Comparison of ENCODE assay signal across 8 mouse cellular contexts in the genomic region with DNA sequence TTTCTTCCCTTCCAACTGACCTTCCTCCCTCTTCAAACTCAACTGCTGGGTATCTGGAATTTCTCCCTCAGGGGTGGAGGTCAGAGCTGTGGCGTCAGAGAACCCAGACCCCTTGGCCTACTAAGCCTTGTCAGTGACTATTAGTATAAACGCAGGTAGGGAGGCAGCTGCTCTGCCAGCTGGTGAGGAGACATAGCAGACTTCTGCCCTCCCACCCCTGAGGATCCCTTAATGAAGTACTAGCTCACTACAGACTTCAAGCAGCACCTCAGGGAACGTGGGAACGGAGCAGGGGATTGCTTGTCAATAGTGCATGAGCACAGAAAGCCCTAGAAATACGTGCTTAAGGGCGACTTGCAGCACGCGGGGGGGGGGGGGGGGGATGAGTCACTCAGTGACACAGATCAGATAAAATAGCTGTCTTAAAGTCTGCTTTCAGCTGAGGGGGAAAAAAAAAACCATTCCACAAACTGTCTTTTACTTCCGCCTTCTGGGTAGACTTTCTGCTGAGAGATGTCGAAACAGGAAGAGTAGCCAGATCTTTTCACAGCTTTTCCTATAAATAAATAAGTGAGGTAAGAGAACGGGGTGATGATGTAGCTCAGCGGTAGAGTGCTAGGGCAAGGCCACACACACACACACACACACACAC.
DNase-seq lines count a peak whose midpoint lies in the region; ATAC-seq and TF ChIP-seq lines count a peak whose summit lies in the region.

No protein-coding gene starts in this region.

- no peaks in the 10 kb centered on the region for H3K36me3 ChIP-seq in CH12.LX (replicated peaks in 1 of 2; ENCODE audit: control insufficient read depth in 1 of 2, insufficient read depth in 1 of 2, low read length in 1 of 2)
- H3K36me3 ChIP-seq in liver, embryonic 13.5 days, result no peaks in the 10 kb centered on the region
- no peaks in the 10 kb centered on the region for H3K36me3 ChIP-seq in stomach, embryonic 16.5 days (ENCODE audit: control insufficient read depth, insufficient read depth, low read length)

- TF ChIP-seq RAD21 in CH12.LX (IDR thresholded peaks at IDR 0.05; ENCODE audit: low read depth, low read length), result no peak

- 0 out of 2 replicates have a peak, but pooled peaks have one; percentile 20 for ATAC-seq in liver, embryonic 13.5 days (ENCODE audit: low read depth)
- peak; percentile 44; the same call in 1 of the 2 replicates for ATAC-seq in stomach, embryonic 16.5 days (ENCODE audit: insufficient read depth, low FRiP score)
- no peak for ATAC-seq in erythroblast, adult 5-6 weeks (replicated peaks; ENCODE audit: low FRiP score, poor library complexity, severe bottlenecking)

- dilution Hi-C loops in CH12.LX (cut with MboI; ENCODE audit: extremely low pct_ligation_motif_present, extremely low pct_unique_long_range_greater_than_20kb, low sequenced_read_pairs), result no loop called here

- no peak overlapping the region for H3K9ac ChIP-seq in CH12.LX (ENCODE audit: insufficient read depth, low read depth)
- H3K9ac ChIP-seq in liver, embryonic 13.5 days, result no peak overlapping the region
- no peak overlapping the region for H3K9ac ChIP-seq in stomach, embryonic 16.5 days (ENCODE audit: low read length)

- TF ChIP-seq POLR2A in CH12.LX (IDR thresholded peaks at IDR 0.05; ENCODE audit: low read depth, low read length), result no peak

- H3K4me2 ChIP-seq in CH12.LX (ENCODE audit: insufficient read depth, low read depth, poor library complexity, severe bottlenecking), result no peak overlapping the region
- peak overlapping the region; percentile 19; the same call in 1 of the 2 replicates for H3K4me2 ChIP-seq in liver, embryonic 13.5 days
- peak overlapping the region; percentile 16 for H3K4me2 ChIP-seq in stomach, embryonic 16.5 days (ENCODE audit: low read depth, low read length)

- no peaks in the 10 kb centered on the region for H3K27me3 ChIP-seq in CH12.LX (replicated peaks)
- H3K27me3 ChIP-seq in liver, embryonic 13.5 days, result no peaks in the 10 kb centered on the region
- no peaks in the 10 kb centered on the region for H3K27me3 ChIP-seq in stomach, embryonic 16.5 days (ENCODE audit: control insufficient read depth, insufficient read depth, low read length)

- H3K27ac ChIP-seq in CH12.LX (ENCODE audit: insufficient read depth, low read depth), result no peak overlapping the region
- H3K27ac ChIP-seq in liver, embryonic 13.5 days, result no peak overlapping the region
- peak overlapping the region; percentile 74 for H3K27ac ChIP-seq in stomach, embryonic 16.5 days (ENCODE audit: low read length)

- TF ChIP-seq CTCF in CH12.LX (conservative IDR thresholded peaks at IDR 0.05 in 1 of 2, IDR thresholded peaks at IDR 0.05 in 1 of 2; ENCODE audit: low read depth in 2 of 2, low read length in 2 of 2), result no peak

- TF ChIP-seq EP300 in CH12.LX (IDR thresholded peaks at IDR 0.05; ENCODE audit: low read length), result no peak

- no peaks in the 10 kb centered on the region for H3K9me3 ChIP-seq in CH12.LX (replicated peaks; ENCODE audit: low read length)
- H3K9me3 ChIP-seq in liver, embryonic 13.5 days (replicated peaks), result no peaks in the 10 kb centered on the region
- no peaks in the 10 kb centered on the region for H3K9me3 ChIP-seq in stomach, embryonic 16.5 days (replicated peaks; ENCODE audit: control insufficient read depth, low read length)

- no peak overlapping the region for H3K4me3 ChIP-seq in CH12.LX (replicated peaks in 1 of 3; ENCODE audit: low read depth in 2 of 3, low read length in 2 of 3, poor library complexity in 1 of 3)
- no peak overlapping the region for H3K4me3 ChIP-seq in liver, embryonic 13.5 days (replicated peaks)
- no peak overlapping the region for H3K4me3 ChIP-seq in stomach, embryonic 16.5 days (replicated peaks; ENCODE audit: low read length)

- no peaks in the 10 kb centered on the region for H3K79me2 ChIP-seq in CH12.LX (replicated peaks; ENCODE audit: control insufficient read depth, extremely low read depth, insufficient read depth, poor library complexity, severe bottlenecking)

- H3K4me1 ChIP-seq in CH12.LX (ENCODE audit: control insufficient read depth in 1 of 2, insufficient read depth in 2 of 2), result peaks cover 2 to 23% of the 10 kb centered on the region in 2 experiments; a peak in 3 of 4 replicates
- peaks cover 4% of the 10 kb centered on the region; the same call in 1 of the 2 replicates for H3K4me1 ChIP-seq in liver, embryonic 13.5 days (replicated peaks)
- peaks cover 6% of the 10 kb centered on the region for H3K4me1 ChIP-seq in stomach, embryonic 16.5 days (ENCODE audit: control insufficient read depth, insufficient read depth, low read length)

- in situ Hi-C loops in CH12.LX (cut with MboI; ENCODE audit: low pct_ligation_motif_present, low pct_unique_long_range_greater_than_20kb, low sequenced_read_pairs), result no loop called here

- WGBS in liver, embryonic 13.5 days (ENCODE audit: insufficient replicate concordance), result 13% methylated on average over 12 of the region's 12 CpGs
- 9% methylated on average over 12 of the region's 12 CpGs for WGBS in stomach, embryonic 16.5 days

- peak; percentile 19 for DNase-seq in layer of hippocampus, adult 11-12 months (ENCODE audit: low spot score)
- DNase-seq in layer of hippocampus, postnatal 10 days (ENCODE audit: low spot score in 2 of 2), result no peak
- DNase-seq in CH12.LX (ENCODE audit: extremely low read depth), result peak; percentile 88
- DNase-seq in embryo, embryonic 10.5 days (ENCODE audit: low spot score), result peak; percentile 19
- DNase-seq in liver, embryonic 13.5 days, result no peak
- DNase-seq in cerebellum, adult 9-10 months, result no peak

TF ChIP-seq in CH12.LX, 34 proteins besides CTCF, POLR2A, EP300 and RAD21:
- TF ChIP-seq MAX (IDR thresholded peaks at IDR 0.05; ENCODE audit: low read length) (no peak), ETS1 (conservative IDR thresholded peaks at IDR 0.05; ENCODE audit: low read depth, low read length) (peak; percentile 84), TBP (conservative IDR thresholded peaks at IDR 0.05; ENCODE audit: low read depth, low read length) (no peak), ELF1 (IDR thresholded peaks at IDR 0.05; ENCODE audit: low read depth, low read length) (peak; percentile 74), SIN3A (IDR thresholded peaks at IDR 0.05; ENCODE audit: low read length) (no peak), PAX5 (IDR thresholded peaks at IDR 0.05; ENCODE audit: low read length) (no peak), UBTF (IDR thresholded peaks at IDR 0.05; ENCODE audit: low read depth, low read length) (no peak), ZC3H11A (IDR thresholded peaks at IDR 0.05; ENCODE audit: low read depth, low read length) (no peak), CHD2 (IDR thresholded peaks at IDR 0.05; ENCODE audit: low read length) (no peak), BHLHE40 (IDR thresholded peaks at IDR 0.05; ENCODE audit: low read depth, low read length) (0 out of 2 replicates have a peak, but pooled peaks have one; percentile 6), ZNF384 (IDR thresholded peaks at IDR 0.05; ENCODE audit: low read depth, low read length) (peak; percentile 83)
TF ChIP-seq in CH12.LX: peak in this region for 4.

Comparison
In these comparisons a context has a peak if more than half of its experiments do, and no peak if none do; other contexts are left out.
1. DNase-seq: peak in layer of hippocampus, adult 11-12 months (single experiment), CH12.LX (single experiment) and embryo, embryonic 10.5 days (single experiment); none in layer of hippocampus, postnatal 10 days (0 of 2), liver, embryonic 13.5 days (single experiment) and cerebellum, adult 9-10 months (single experiment).